Mouse (Mus musculus): ENCODE measurements around the gene Btd.

GRCm38 (mm10) chr14:31659501-31660181 lies 18.8 kb downstream of the Btd start:
- no peak for TF ChIP-seq CTCF (IDR thresholded peaks at IDR 0.05; ENCODE audit: extremely low read depth, insufficient read length, insufficient replicate concordance, low read depth, low read length)
- no peak for TF ChIP-seq POLR2A (IDR thresholded peaks at IDR 0.05; ENCODE audit: low read depth, low read length)
